Comparison of ENCODE assay signal across 18 mouse cellular contexts in the genomic region with DNA sequence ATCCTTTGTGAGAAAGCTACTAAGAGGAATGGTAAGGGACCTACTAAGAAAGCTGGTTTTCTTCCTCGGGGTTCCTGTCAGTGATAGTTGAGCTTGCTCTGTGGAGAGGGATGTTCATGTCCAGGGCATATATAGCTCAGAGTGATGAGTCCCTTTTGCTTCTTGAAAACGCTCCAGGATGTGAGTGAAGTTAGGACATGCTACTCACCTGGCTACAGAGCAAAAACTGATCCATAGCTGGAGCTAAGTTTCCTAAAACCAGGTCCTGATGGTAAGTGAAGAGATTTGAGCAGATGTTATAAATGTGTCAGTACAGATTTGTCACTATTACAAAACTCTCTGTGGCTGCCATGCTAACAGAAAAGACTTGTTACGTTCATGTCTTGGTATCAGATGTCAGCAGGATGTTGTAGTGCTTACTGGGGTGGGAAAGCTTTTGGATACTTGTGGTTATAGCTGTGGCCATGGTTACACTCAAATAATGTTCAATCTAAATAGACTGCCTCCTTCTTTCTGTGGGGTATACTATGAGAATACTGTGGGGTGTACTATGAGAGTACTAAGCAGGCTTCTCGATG. TPM values are rescaled to one million over a fixed set of nuclear protein-coding genes. Genes with fewer than 3 reads are reported as not detected.
A peak's percentile ranks its signal among the peaks of the same experiment; 100 is the strongest.
DNase-seq lines count a peak whose midpoint lies in the region; ATAC-seq and TF ChIP-seq lines count a peak whose summit lies in the region.
"Had no signal": no experiment of that assay in that cellular context is flagged by ENCODE, and none has a peak within 500 bp of the region (broad histone marks: within the 10 kb centered on the region; RNA-seq: fewer than 3 reads in every experiment).

No protein-coding gene starts in this region.

- H3K9me3 ChIP-seq in hindbrain, embryonic 16.5 days (ENCODE audit: control insufficient read depth, low read length), result no peaks in the 10 kb centered on the region
- H3K9me3 ChIP-seq: forebrain, embryonic 15.5 days; heart, embryonic 13.5 days; liver, embryonic 13.5 days; megakaryocyte, embryonic 14.5 days; neural tube, embryonic 12.5 days had no signal

- TF ChIP-seq POLR2A in lung, adult 2 months (IDR thresholded peaks at IDR 0.05; ENCODE audit: borderline replicate concordance, extremely low read depth, low read depth, low read length), result no peak
- no peak for TF ChIP-seq POLR2A in bone marrow, adult 2 months (IDR thresholded peaks at IDR 0.05; ENCODE audit: borderline replicate concordance, control insufficient read depth, low read depth, low read length)

- DNase-seq in lung, adult 2 months, result no peak
- no peak for DNase-seq in lung, adult 18-20 months
- DNase-seq in CD4-positive, CD25-positive, alpha-beta regulatory T cell, adult 2 months (ENCODE audit: low read depth, low spot score), result peak; percentile 72
- DNase-seq in naive thymus-derived CD4-positive, alpha-beta T cell, adult 2 months (ENCODE audit: low read depth), result peak; percentile 79
- no peak for DNase-seq in kidney, adult 18-20 months
- DNase-seq: cerebellum, adult 9-11 months; gastrocnemius, postnatal 36 days; heart, postnatal 4 days; liver, embryonic 13.5 days; right cerebral cortex, postnatal 14 days had no signal

- H3K4me3 ChIP-seq in lung, adult 2 months (replicated peaks; ENCODE audit: extremely low read depth, low read depth, low read length), result peak overlapping the region; percentile 45
- peak overlapping the region; percentile 63 for H3K4me3 ChIP-seq in bone marrow, adult 2 months (replicated peaks; ENCODE audit: control insufficient read depth, low read depth, low read length)
- H3K4me3 ChIP-seq in hindbrain, embryonic 16.5 days (ENCODE audit: low read length), result no peak overlapping the region
- H3K4me3 ChIP-seq: forebrain, embryonic 15.5 days; heart, embryonic 13.5 days; layer of hippocampus, adult 2 months; liver, embryonic 13.5 days; megakaryocyte, embryonic 14.5 days; neural tube, embryonic 12.5 days had no signal

- no peaks in the 10 kb centered on the region; the same call in 1 of the 2 replicates for H3K4me1 ChIP-seq in lung, adult 2 months (ENCODE audit: control insufficient read depth, insufficient read depth, low read length)
- H3K4me1 ChIP-seq in bone marrow, adult 2 months (ENCODE audit: control insufficient read depth, insufficient read depth, low read length), result no peaks in the 10 kb centered on the region; the same call in 1 of the 2 replicates
- no peaks in the 10 kb centered on the region for H3K4me1 ChIP-seq in hindbrain, embryonic 16.5 days (ENCODE audit: control insufficient read depth, insufficient read depth, low read depth, low read length)
- H3K4me1 ChIP-seq: forebrain, embryonic 15.5 days; heart, embryonic 13.5 days; liver, embryonic 13.5 days; megakaryocyte, embryonic 14.5 days; neural tube, embryonic 12.5 days had no signal

- no peak overlapping the region for H3K9ac ChIP-seq in hindbrain, embryonic 16.5 days (ENCODE audit: low read depth, low read length)
- H3K9ac ChIP-seq: forebrain, embryonic 15.5 days; heart, embryonic 13.5 days; liver, embryonic 13.5 days; neural tube, embryonic 12.5 days had no signal

- WGBS in lung, adult 2 months, result 63% methylated on average over 4 of the region's 4 CpGs
- 30% methylated on average over 4 of the region's 4 CpGs for WGBS in bone marrow, adult 2 months
- WGBS in hindbrain, embryonic 16.5 days, result 56% methylated on average over 4 of the region's 4 CpGs

- peak overlapping the region; percentile 68; the same call in 1 of the 2 replicates for H3K27ac ChIP-seq in bone marrow, adult 2 months (ENCODE audit: control insufficient read depth, insufficient read depth, low read depth, low read length, poor library complexity)
- no peak overlapping the region for H3K27ac ChIP-seq in hindbrain, embryonic 16.5 days (ENCODE audit: low read depth, low read length)
- H3K27ac ChIP-seq: forebrain, embryonic 15.5 days; heart, embryonic 13.5 days; kidney, postnatal 0 days; layer of hippocampus, adult 2 months; liver, embryonic 13.5 days; neural tube, embryonic 12.5 days had no signal

- TF ChIP-seq CTCF in lung, adult 2 months (IDR thresholded peaks at IDR 0.05; ENCODE audit: insufficient read depth, low read length), result no peak
- TF ChIP-seq CTCF in bone marrow, adult 2 months (IDR thresholded peaks at IDR 0.05; ENCODE audit: control insufficient read depth, insufficient read depth, low read length), result no peak

- no peak overlapping the region for H3K4me2 ChIP-seq in hindbrain, embryonic 16.5 days (ENCODE audit: low read length)
- H3K4me2 ChIP-seq: forebrain, embryonic 15.5 days; heart, embryonic 13.5 days; liver, embryonic 13.5 days; neural tube, embryonic 12.5 days had no signal

- no peak for ATAC-seq in hindbrain, embryonic 16.5 days
- ATAC-seq: forebrain, embryonic 15.5 days had no signal

- no peaks in the 10 kb centered on the region for H3K27me3 ChIP-seq in hindbrain, embryonic 16.5 days (replicated peaks; ENCODE audit: control insufficient read depth, insufficient read depth, low read length)
- H3K27me3 ChIP-seq: forebrain, embryonic 15.5 days; heart, embryonic 13.5 days; liver, embryonic 13.5 days; megakaryocyte, embryonic 14.5 days; neural tube, embryonic 12.5 days had no signal

- H3K36me3 ChIP-seq in hindbrain, embryonic 16.5 days (ENCODE audit: control insufficient read depth, insufficient read depth, low read length), result no peaks in the 10 kb centered on the region
- H3K36me3 ChIP-seq: forebrain, embryonic 15.5 days; heart, embryonic 13.5 days; liver, embryonic 13.5 days; neural tube, embryonic 12.5 days had no signal

RNA-seq across cellular contexts. Expression of a gene that starts 0.4 kb away (rescaled TPM):
- 2.0 and 4.6 TPM in 2 replicates for polyA plus RNA-seq in lung, adult 2 months (2012; rRNA removed)
- 12.7 and 20.5 TPM in 2 replicates for polyA plus RNA-seq in bone marrow, adult 2 months (2011; ENCODE audit: insufficient read depth, insufficient read length, low replicate concordance, missing spikeins)
- polyA plus RNA-seq in hindbrain, embryonic 16.5 days (2015; fragmentation: Nextera tagmentation; extraction: Ambion mirVana), result 0.06 and 0.11 TPM in 2 replicates

Comparison
In these comparisons a context has a peak if more than half of its experiments do, and no peak if none do; other contexts are left out.
1. DNase-seq: peak in CD4-positive, CD25-positive, alpha-beta regulatory T cell, adult 2 months (single experiment) and naive thymus-derived CD4-positive, alpha-beta T cell, adult 2 months (single experiment); none in lung, adult 2 months (single experiment), lung, adult 18-20 months (0 of 2) and kidney, adult 18-20 months (single experiment).